Mouse (Mus musculus) left cerebral cortex, adult 9 months (tissue): Measurements from ENCODE around the gene Zfhx2.

Source experiments
- DNase-seq, 2 experiments: peaks; one replicate each; pipeline ENCODE4 v3.0.0; 2022; ENCODE audit warnings: low spot score in 2 of 2

Zfhx2 gene

GRCm38 (mm10) chr14:55078366-55078989, 13.6 kb downstream of the Zfhx2 start:
- DNase-seq: no peak

GRCm38 (mm10) chr14:55077481-55078365, 14.4 kb downstream of the Zfhx2 start:
- no peak for DNase-seq

GRCm38 (mm10) chr14:55076956-55077355, 15.2 kb downstream of the Zfhx2 start:
- no peak for DNase-seq

DNA sequence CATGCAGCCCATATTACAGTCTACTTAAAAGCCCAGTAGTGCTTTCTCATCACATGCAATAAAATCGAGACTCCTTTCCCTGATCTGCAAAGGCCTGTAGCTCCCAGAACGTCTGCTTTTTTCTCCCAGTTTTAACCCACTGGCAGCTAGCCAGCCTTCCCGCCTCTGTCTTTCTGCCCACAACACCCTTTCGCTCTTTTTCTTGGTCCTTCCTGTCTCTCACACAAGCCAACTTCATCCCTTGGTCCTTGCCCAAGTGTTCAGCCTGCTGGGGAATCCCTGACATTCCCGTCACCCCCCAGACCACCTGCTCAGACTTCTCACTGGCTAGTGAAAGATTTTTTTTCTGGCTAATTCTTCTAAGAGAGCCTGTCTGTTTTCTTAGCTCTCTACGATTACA, 15.9 kb downstream of the Zfhx2 start:
- DNase-seq: peak in 1 of 2 experiments; percentile 87

GRCm38 (mm10) chr14:55074416-55074815, 17.7 kb downstream of the Zfhx2 start:
- no peak for DNase-seq

DNA sequence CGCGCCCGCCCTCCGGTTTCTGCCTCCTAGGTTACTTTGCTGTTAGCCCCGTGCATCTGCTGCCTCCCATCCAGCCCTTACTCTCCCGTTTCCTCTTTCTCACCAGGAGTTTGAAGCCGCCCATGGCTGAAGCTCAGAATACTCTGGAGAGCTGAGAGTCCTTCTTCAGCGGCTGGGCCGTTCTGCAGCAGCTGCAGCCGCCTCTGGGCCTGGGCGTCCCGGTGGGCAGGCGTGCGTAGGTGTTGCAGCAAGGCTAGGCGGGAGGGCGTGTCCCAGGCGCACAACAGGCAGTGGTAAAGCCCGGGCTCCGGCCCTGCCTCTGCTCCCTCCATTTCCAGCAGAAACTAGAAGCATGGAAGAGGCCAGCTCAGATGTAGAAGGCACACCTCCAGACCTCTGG, 20.4 kb downstream of the Zfhx2 start:
- no peak for DNase-seq

- DNase-seq: no peak
Measured at GRCm38 (mm10) chr14:55066042-55066441, 26.1 kb downstream of the Zfhx2 start.

GRCm38 (mm10) chr14:55065391-55065790, 26.7 kb downstream of the Zfhx2 start:
- no peak for DNase-seq

DNA sequence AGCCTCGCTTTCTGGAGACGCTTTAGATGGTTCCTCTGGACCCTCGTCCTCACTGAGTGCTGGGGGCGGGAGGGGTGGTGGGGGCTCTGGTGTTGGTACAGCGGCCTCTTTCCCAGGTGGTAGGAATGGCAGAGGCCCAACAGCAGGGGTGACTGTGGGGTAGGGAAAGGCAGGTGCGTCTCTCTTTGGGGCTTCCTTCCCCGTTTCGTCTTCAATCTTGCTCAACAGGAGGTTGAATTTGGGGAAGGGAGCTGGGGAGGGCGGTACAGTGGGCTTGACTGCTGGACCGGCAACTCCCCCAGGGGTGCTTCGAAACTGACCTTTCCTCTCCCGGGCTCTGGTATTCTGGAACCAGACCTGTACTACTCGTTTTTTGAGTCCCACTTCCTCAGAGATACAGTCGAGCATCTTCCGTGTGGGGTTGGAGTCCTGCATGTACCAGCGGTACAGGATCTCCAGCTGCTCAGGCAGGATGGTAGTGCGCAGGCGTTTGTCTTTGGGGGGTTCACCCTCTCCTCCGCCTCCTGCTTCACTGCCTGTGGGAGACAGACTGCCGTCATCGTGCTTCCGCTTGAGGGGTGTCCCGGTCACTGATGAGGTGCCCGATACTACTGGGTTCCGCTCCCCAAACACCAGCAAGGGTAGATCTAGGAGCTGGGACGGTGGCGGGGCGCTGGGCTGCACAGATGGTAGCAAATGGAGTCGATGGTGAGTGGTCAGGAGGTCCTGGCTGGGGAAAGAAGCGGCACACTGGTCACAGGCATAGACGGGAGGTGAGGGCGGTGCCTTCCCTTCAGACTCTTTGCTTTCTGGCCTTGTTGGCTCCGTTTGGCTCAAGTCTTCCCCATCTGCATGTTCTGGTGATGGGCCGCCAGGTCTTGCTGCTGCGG, 27.4 kb downstream of the Zfhx2 start:
- DNase-seq: no peak

- DNase-seq: peak in 1 of 2 experiments; percentile 32
Measured at GRCm38 (mm10) chr14:55063581-55064381, 28.3 kb downstream of the Zfhx2 start.

- DNase-seq: no peak
Measured at GRCm38 (mm10) chr14:55063117-55063516, 29.0 kb downstream of the Zfhx2 start.

- peak in 1 of 2 experiments; percentile 75 for DNase-seq
Measured at GRCm38 (mm10) chr14:55062626-55063025, 29.5 kb downstream of the Zfhx2 start.

GRCm38 (mm10) chr14:55061845-55062244, 30.3 kb downstream of the Zfhx2 start:
- DNase-seq: no peak

DNA sequence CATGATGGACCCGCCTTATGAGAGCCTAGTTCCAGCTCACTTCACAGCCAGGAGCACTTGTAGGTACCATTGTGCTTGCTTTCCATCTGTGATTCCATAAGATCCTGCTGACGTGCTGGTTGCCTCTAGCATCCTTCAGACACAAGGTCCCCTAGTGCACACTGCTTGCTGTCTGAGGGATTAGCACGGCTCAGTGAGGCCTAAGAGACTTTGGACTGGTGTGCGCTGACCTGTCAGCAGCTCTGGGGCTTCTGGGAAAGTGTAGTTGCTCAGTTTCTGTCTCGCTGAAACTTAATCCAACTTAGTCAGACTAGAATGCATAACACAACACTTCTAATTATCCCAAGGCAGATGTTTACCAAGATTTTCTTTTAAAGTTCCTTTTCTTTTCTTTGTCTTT, 32.2 kb downstream of the Zfhx2 start:
- no peak for DNase-seq

DNA sequence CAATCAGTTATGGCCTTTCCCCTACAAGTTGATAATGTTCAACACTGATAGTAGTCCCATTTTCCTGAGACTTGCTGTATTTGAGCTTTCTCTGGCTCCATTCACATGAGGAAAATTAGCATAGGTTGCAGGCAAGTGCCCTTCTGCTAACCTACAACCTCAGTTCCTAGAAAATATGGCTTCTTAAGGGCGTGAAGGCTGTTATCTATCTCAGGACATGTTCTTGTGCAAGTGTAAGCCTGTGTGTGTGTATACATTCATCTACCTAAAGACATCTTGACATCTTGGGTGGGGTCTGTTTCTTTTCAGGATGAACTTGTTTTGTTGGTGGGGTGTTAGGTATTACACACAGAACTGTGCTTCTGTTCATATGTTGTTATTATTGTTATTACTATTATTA, 33.1 kb downstream of the Zfhx2 start:
- no peak for DNase-seq

- DNase-seq: peak; percentile 79 to 95
Measured at GRCm38 (mm10) chr14:55055167-55055834, 36.8 kb downstream of the Zfhx2 start.

DNA sequence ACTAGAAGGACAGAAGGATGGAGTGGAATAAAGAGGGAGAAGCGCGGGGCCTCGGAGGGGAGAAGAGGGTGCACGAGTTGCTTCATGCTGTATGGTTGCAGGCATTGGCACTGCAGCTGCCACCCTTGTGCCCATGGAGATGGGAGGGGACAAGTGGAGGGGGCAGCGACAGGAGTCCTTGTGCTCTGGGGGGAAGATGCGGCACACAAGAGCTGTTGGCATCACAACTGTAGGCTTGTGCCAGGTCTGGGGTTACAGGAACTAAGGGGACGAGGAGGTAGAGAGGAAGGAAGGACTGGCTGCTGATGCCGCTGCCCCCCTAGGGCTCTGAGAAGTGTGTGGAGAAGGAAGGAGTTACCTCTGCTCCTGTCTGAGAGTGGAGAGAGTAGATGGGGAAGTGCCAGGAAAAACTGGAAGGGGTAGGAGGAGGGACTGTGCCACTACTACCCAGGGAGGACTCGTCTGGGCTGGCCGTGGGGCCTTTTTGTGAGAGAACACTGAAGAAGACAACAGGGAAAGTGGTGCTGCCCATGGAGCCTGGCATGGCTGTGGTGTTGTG, 37.9 kb downstream of the Zfhx2 start:
- DNase-seq: peak in 1 of 2 experiments; percentile 69

DNA sequence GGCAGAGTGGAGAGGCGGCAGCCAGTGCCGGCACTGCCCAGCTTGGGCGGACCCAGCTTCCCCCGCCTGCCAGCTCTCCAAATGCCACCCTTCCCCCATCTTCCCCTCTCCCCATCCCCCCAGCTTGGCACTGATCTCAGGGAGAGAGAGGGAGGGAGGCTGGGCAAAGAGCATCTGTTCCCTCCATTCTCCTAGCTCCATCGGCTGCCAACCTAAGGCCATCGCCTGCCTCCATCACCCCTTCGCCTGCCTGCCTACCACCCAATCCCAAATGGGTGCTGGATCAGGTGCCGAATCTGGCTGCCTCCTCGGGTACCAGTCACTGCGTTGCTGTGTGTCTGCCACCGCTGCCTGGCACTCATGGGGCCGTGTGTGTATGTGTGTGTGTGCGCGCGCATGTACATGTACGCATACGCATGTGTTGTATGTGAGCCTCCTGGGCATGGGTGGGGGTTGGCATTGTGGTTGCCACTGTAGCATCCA, 38.4 kb downstream of the Zfhx2 start:
- DNase-seq: peak; percentile 83 to 91

DNA sequence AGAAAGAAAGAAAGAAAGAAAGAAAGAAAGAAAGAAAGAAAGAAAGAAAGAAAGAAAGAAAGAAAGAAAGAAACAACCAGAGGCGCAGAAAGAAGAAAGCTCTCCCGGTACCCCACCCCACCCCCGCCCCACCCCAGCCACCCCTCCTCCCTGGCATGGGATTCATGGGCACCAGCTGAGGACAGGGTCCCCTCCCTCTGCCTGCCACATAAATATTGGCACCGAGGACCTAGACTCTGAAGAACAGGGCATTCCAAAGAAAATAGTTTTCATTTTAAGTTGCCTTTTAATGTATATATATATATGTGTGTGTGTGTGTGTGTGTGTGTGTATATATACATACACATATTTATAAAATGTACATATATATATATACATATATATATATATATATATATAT, 39.1 kb downstream of the Zfhx2 start:
- DNase-seq: no peak

DNA sequence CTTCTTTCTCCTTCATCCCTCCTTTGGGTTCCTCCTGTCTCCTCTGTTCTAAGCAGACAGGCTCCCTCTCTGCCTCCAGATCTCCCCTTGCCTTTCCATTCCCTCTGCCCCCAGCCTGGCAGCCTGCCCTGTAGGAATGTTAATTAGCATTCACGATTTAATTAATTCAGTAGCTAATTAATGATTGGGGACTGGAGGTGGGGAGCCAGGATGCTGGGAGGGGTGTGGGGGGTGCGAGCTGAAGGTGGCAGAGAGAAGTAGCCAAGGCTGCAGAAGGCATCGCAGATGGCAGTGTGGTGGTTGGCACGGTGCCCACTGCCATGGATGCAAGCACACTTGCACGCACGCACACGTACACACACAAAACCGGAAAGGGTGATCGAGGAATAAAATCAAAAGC, 39.6 kb downstream of the Zfhx2 start:
- DNase-seq: peak in 1 of 2 experiments; percentile 79
